Mouse (Mus musculus) heart, adult 2 months (tissue): ENCODE results near the gene Grrp1. TPM values are rescaled to one million over a fixed set of nuclear protein-coding genes. Genes with fewer than 3 reads are reported as not detected.

ENCODE experiments used
- DNase-seq, 2 experiments: peaks; one replicate each; pipeline ENCODE4 v3.0.0; 2021
- H3K27ac ChIP-seq: fragments of 200-600 bp; 2 replicates; pipeline ENCODE4 v1.8.1; 2022
- H3K27me3 ChIP-seq: fragments of 200-500 bp; 2 replicates; pipeline ENCODE4 v1.6.1; 2012; ENCODE audit warnings: mild to moderate bottlenecking, low read length, inconsistent platforms, mixed read lengths; ENCODE audit not compliant: control insufficient read depth, insufficient read depth
- H3K36me3 ChIP-seq: fragments of 200-500 bp; 2 replicates; pipeline ENCODE4 v1.6.1; 2012; ENCODE audit warnings: low read length, inconsistent platforms; ENCODE audit not compliant: control insufficient read depth, insufficient read depth
- H3K4me1 ChIP-seq: fragments of 200-500 bp; 2 replicates; pipeline ENCODE4 v1.6.1; 2011; ENCODE audit warnings: low read length; ENCODE audit not compliant: control insufficient read depth, insufficient read depth
- H3K4me3 ChIP-seq: fragments of 200-600 bp; 2 replicates; pipeline ENCODE4 v1.8.1; 2022
- H3K79me2 ChIP-seq: fragments of 200-500 bp; replicated peaks from 2 replicates; pipeline ENCODE4 v1.6.1; 2012; ENCODE audit warnings: mild to moderate bottlenecking, inconsistent platforms, low read length, moderate library complexity, mixed read lengths; ENCODE audit not compliant: control insufficient read depth, insufficient read depth
- H3K9ac ChIP-seq: fragments of 200-500 bp; 2 replicates; pipeline ENCODE4 v1.6.1; 2012; ENCODE audit warnings: low read depth, mild to moderate bottlenecking, control low read depth, inconsistent platforms, low read length, mixed read lengths
- CTCF ChIP-seq: fragments of 200-600 bp; IDR thresholded peaks from 2 replicates; pipeline ENCODE4 v1.8.1; 2022; ENCODE audit warnings: antibody characterized with exemption, mild to moderate bottlenecking, moderate library complexity
- EP300 ChIP-seq: fragments of 200-500 bp; IDR thresholded peaks from 2 replicates; pipeline ENCODE4 v1.6.1; 2011; ENCODE audit warnings: low read depth, low read length, control low read depth; ENCODE audit not compliant: insufficient read depth
- POLR2A ChIP-seq: fragments of 200-500 bp; IDR thresholded peaks from 2 replicates; pipeline ENCODE4 v1.6.1; 2011; ENCODE audit warnings: mild to moderate bottlenecking, low read depth, low read length, control low read depth; ENCODE audit not compliant: insufficient read depth
- WGBS: fragments of 180-500 bp; shearing (Covaris S2); methylation state at CpG from one replicate; pipeline ENCODE4 v1.1.7; 2018; 5-methylcytosine and 5-hydroxymethylcytosine counted together
- intact Hi-C: fragments of 180-260 bp; cut with DNase I; formaldehyde crosslinking; loops from one replicate; pipeline ENCODE4 v1.15.1; 2025
- polyA plus RNA-seq: library from polyadenylated mRNA; depleted of rRNA; stranded (reverse); fragments of >200 nt; gene quantifications from 2 replicates; pipeline ENCODE4 v1.2.3, GENCODE M21; 2012; rRNA removed
- total RNA-seq, 2 experiments: library from RNA; stranded (reverse); gene quantifications; 2 replicates each; pipeline ENCODE4 v1.2.3; 2021

The Grrp1 gene
- total and polyA plus RNA-seq, 3 experiments: 5.2 to 11.0 (median 5.7) TPM

DNA sequence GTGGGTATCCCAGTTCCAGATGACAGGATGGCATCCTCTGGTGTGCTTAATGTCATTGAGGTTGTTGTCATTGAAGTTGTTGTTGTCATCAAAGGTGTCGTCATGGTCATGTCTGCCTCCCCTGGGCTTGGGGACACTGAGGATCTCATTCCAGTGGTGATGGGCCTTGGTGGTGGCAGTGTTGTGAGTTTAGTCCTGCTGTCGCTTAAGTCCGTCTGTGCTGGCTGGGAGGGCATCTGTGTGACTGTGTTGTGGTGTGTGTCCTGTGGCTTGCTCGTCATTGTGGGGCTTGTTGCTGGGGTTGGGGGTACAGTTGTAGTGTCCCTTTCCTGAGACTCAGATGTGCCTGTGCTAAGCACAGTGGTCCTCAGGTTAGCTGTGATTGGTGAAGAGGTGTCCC lies 51.0 kb downstream of the Grrp1 start, which contains the start of gene Gm7534:
Gene Gm7534, minus strand, starts transcription at position 101 of the 400 bp plus-strand sequence.
- H3K27me3 ChIP-seq: no peaks in the 10 kb centered on the region
- H3K4me1 ChIP-seq: no peaks in the 10 kb centered on the region
- H3K79me2 ChIP-seq: no peaks in the 10 kb centered on the region
- no peak within 1 kb of the TSS for H3K27ac ChIP-seq
- H3K4me3 ChIP-seq: no peak within 1 kb of the TSS
- WGBS: 87% methylated on average over 4 of the region's 4 CpGs
- intact Hi-C loops: no loop called here
- no peaks in the 10 kb centered on the region for H3K36me3 ChIP-seq
- TF ChIP-seq EP300 (no peak), CTCF (no peak), POLR2A (no peak)
- DNase-seq: no peak
- no peak within 1 kb of the TSS for H3K9ac ChIP-seq

Other genes starting within 250 kb of the Grrp1 start
- not detected for gene Lin28a, start 235.3 kb downstream of the Grrp1 start, total RNA-seq
- not detected in 2 replicates for gene Lin28a, start 235.3 kb downstream of the Grrp1 start, polyA plus RNA-seq
- gene Zfp683, start 200.3 kb downstream of the Grrp1 start, total RNA-seq: not detected
- not detected in 2 replicates for gene Zfp683, start 200.3 kb downstream of the Grrp1 start, polyA plus RNA-seq
- not detected for gene Crybg2, start 193.3 kb downstream of the Grrp1 start, total RNA-seq
- gene Crybg2, start 193.3 kb downstream of the Grrp1 start, polyA plus RNA-seq: 0.49 TPM in 1 of 2 replicates, not detected in the other
- 1 to 10 TPM; 4.1 to 5.8 TPM for gene Cd52, start 159.0 kb downstream of the Grrp1 start, total RNA-seq
- gene Cd52, start 159.0 kb downstream of the Grrp1 start, polyA plus RNA-seq: 9.0 and 19.2 TPM in 2 replicates
- 1 to 10 TPM; 1.6 to 2.1 TPM for gene Ubxn11, start 151.5 kb downstream of the Grrp1 start, total RNA-seq
- gene Ubxn11, start 151.5 kb downstream of the Grrp1 start, polyA plus RNA-seq: 3.3 and 6.9 TPM in 2 replicates
- 10 to 100 TPM; 34.3 to 45.7 TPM for gene Sh3bgrl3, start 125.3 kb downstream of the Grrp1 start, total RNA-seq
- 98.9 and 139 TPM in 2 replicates for gene Sh3bgrl3, start 125.3 kb downstream of the Grrp1 start, polyA plus RNA-seq
- 10 to 100 TPM; 54.4 to 63.2 TPM for gene Cep85, start 67.0 kb downstream of the Grrp1 start, total RNA-seq
- gene Cep85, start 67.0 kb downstream of the Grrp1 start, polyA plus RNA-seq: 52.2 and 73.7 TPM in 2 replicates
- not detected for gene Gm7534, start 51.1 kb downstream of the Grrp1 start, total RNA-seq
- not detected in 2 replicates for gene Gm7534, start 51.1 kb downstream of the Grrp1 start, polyA plus RNA-seq
- gene Catsper4, start 26.7 kb downstream of the Grrp1 start, total RNA-seq: not detected
- not detected in 2 replicates for gene Catsper4, start 26.7 kb downstream of the Grrp1 start, polyA plus RNA-seq
- gene Cnksr1, start 15.7 kb downstream of the Grrp1 start, total RNA-seq: 1 to 10 TPM; 4.1 to 6.7 TPM
- 3.3 and 4.4 TPM in 2 replicates for gene Cnksr1, start 15.7 kb downstream of the Grrp1 start, polyA plus RNA-seq
- gene E130218I03Rik, start 10.4 kb downstream of the Grrp1 start, total RNA-seq: not detected
- not detected in 2 replicates for gene E130218I03Rik, start 10.4 kb downstream of the Grrp1 start, polyA plus RNA-seq
- 1 to 10 TPM; 3.3 to 4.3 TPM for gene Zfp593, start 8.5 kb downstream of the Grrp1 start, total RNA-seq
- 2.8 and 2.9 TPM in 2 replicates for gene Zfp593, start 8.5 kb downstream of the Grrp1 start, polyA plus RNA-seq
- gene Gm30191, start 7.2 kb downstream of the Grrp1 start, total RNA-seq: not detected
- gene Gm30191, start 7.2 kb downstream of the Grrp1 start, polyA plus RNA-seq: not detected in 2 replicates
- 1 to 10 TPM; 5.3 to 7.6 TPM for gene Pdik1l, start 33.8 kb upstream of the Grrp1 start, total RNA-seq
- 1.00 and 4.0 TPM in 2 replicates for gene Pdik1l, start 33.8 kb upstream of the Grrp1 start, polyA plus RNA-seq
- gene Trim63, start 61.0 kb upstream of the Grrp1 start, total RNA-seq: 100 to 1,000 TPM; 209 to 210 TPM
- gene Trim63, start 61.0 kb upstream of the Grrp1 start, polyA plus RNA-seq: 142 and 215 TPM in 2 replicates
- gene Slc30a2, start 89.1 kb upstream of the Grrp1 start, total RNA-seq: under 1 TPM; 0.45 to 0.65 TPM
- 0.12 and 0.35 TPM in 2 replicates for gene Slc30a2, start 89.1 kb upstream of the Grrp1 start, polyA plus RNA-seq
- 10 to 100 TPM; 18.0 to 19.6 TPM for gene Extl1, start 129.7 kb upstream of the Grrp1 start, total RNA-seq
- 23.7 and 24.4 TPM in 2 replicates for gene Extl1, start 129.7 kb upstream of the Grrp1 start, polyA plus RNA-seq
- 10 to 100 TPM in 1 of 2 experiments, 1 to 10 TPM in 1; 6.4 to 11.0 TPM for gene Pafah2, start 142.2 kb upstream of the Grrp1 start, total RNA-seq
- 11.7 and 17.8 TPM in 2 replicates for gene Pafah2, start 142.2 kb upstream of the Grrp1 start, polyA plus RNA-seq
- gene Stmn1, start 214.2 kb upstream of the Grrp1 start, total RNA-seq: 10 to 100 TPM; 20.1 to 23.0 TPM
- gene Stmn1, start 214.2 kb upstream of the Grrp1 start, polyA plus RNA-seq: 7.2 and 10.9 TPM in 2 replicates
- gene Paqr7, start 242.6 kb upstream of the Grrp1 start, total RNA-seq: 10 to 100 TPM; 13.4 to 16.7 TPM
- gene Paqr7, start 242.6 kb upstream of the Grrp1 start, polyA plus RNA-seq: 22.6 and 37.2 TPM in 2 replicates